ENCODE assay signal across 10 mouse cellular contexts in the genomic region with DNA sequence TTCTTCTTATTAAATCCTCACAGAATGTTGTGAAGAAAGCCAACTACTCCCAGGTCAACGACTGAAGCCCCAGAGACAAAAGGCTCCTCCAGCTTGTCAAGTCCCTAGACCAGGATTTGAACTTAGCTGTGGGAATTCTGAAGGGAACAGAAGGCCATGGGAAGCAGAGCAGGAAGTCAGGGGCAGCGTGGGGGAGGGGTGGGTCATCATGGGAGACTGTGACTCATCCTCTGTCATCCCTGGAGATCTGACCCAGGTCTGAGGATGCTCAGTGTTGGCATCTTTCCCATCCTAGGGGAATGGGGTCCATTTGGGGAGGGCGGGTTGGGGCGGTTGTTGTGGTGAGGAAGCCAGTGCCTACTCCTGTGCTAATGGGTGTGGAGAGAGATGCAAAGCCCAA. TPM values are rescaled to one million over a fixed set of nuclear protein-coding genes. Genes with fewer than 3 reads are reported as not detected.
DNase-seq lines count a peak whose midpoint lies in the region; ATAC-seq and TF ChIP-seq lines count a peak whose summit lies in the region.
"Had no signal": no experiment of that assay in that cellular context is flagged by ENCODE, and none has a peak within 500 bp of the region (broad histone marks: within the 10 kb centered on the region; RNA-seq: fewer than 3 reads in every experiment).

No protein-coding gene starts in this region.

- H3K79me2 ChIP-seq in heart, adult 2 months (replicated peaks; ENCODE audit: control insufficient read depth, insufficient read depth, low read length): no peaks in the 10 kb centered on the region
- peaks cover 87% of the 10 kb centered on the region for H3K79me2 ChIP-seq in C2C12 (ENCODE audit: control insufficient read depth, insufficient read depth)

- peak overlapping the region; percentile 49; the same call in 1 of the 2 replicates for H3K27ac ChIP-seq in heart, adult 2 months
- H3K27ac ChIP-seq in forebrain, embryonic 15.5 days (replicated peaks): no peak overlapping the region
- no peak overlapping the region for H3K27ac ChIP-seq in limb, embryonic 12.5 days

- TF ChIP-seq EP300 in heart, adult 2 months (IDR thresholded peaks at IDR 0.05; ENCODE audit: insufficient read depth, low read depth, low read length): no peak

- H3K36me3 ChIP-seq in heart, adult 2 months (ENCODE audit: control insufficient read depth, insufficient read depth, low read length): no peaks in the 10 kb centered on the region
- H3K36me3 ChIP-seq in C2C12 (ENCODE audit: control insufficient read depth, insufficient read depth): peaks cover 16% of the 10 kb centered on the region
- no peaks in the 10 kb centered on the region for H3K36me3 ChIP-seq in forebrain, embryonic 15.5 days
- peaks cover 23% of the 10 kb centered on the region for H3K36me3 ChIP-seq in limb, embryonic 12.5 days

- peak overlapping the region; percentile 47 for H3ac ChIP-seq in C2C12 (ENCODE audit: control insufficient read depth, insufficient read length, low read depth)

- TF ChIP-seq POLR2A in heart, adult 2 months (IDR thresholded peaks at IDR 0.05; ENCODE audit: insufficient read depth, low read depth, low read length): 0 out of 2 replicates have a peak, but pooled peaks have one; percentile 16

- H3K79me3 ChIP-seq in C2C12 (ENCODE audit: low read depth): peaks cover 36% of the 10 kb centered on the region

- TF ChIP-seq CTCF in heart, adult 2 months (IDR thresholded peaks at IDR 0.05): no peak
- TF ChIP-seq CTCF in C2C12 (IDR thresholded peaks at IDR 0.05; ENCODE audit: control insufficient read depth, insufficient read depth, insufficient read length): no peak

- peak overlapping the region; percentile 56; the same call in 1 of the 2 replicates for H3K4me2 ChIP-seq in forebrain, embryonic 15.5 days (replicated peaks)
- H3K4me2 ChIP-seq in limb, embryonic 12.5 days: peak overlapping the region; percentile 73

- intact Hi-C loops in heart, adult 2 months (cut with DNase I): loop anchor here (2.0 kb wide), 1 partner anchor 17 kb away; no protein-coding TSS in a partner anchor
- intact Hi-C loops in heart, postnatal 36 days (cut with DNase I): no loop called here
- intact Hi-C loops in left cerebral cortex, postnatal 14 days (cut with DNase I): no loop called here

- no peak overlapping the region for H3K9ac ChIP-seq in heart, adult 2 months (ENCODE audit: low read depth, low read length)
- peak overlapping the region; percentile 53; the same call in 1 of the 2 replicates for H3K9ac ChIP-seq in forebrain, embryonic 15.5 days (replicated peaks)
- H3K9ac ChIP-seq in limb, embryonic 12.5 days (replicated peaks): peak overlapping the region; percentile 61

- H3K4me1 ChIP-seq in heart, adult 2 months (ENCODE audit: control insufficient read depth, insufficient read depth, low read length): peaks cover 2% of the 10 kb centered on the region; the same call in 1 of the 2 replicates
- peaks cover 26% of the 10 kb centered on the region for H3K4me1 ChIP-seq in forebrain, embryonic 15.5 days
- H3K4me1 ChIP-seq in limb, embryonic 12.5 days (replicated peaks): peaks cover 65% of the 10 kb centered on the region

- no peak for ATAC-seq in forebrain, embryonic 15.5 days (replicated peaks)
- no peak for ATAC-seq in limb, embryonic 12.5 days (ENCODE audit: insufficient number of reproducible peaks, insufficient read depth, low FRiP score, low TSS enrichment, low read depth)

- peak overlapping the region; percentile 47; the same call in 1 of the 2 replicates for H3K4me3 ChIP-seq in heart, adult 2 months
- no peak overlapping the region for H3K4me3 ChIP-seq in C2C12 (ENCODE audit: insufficient read depth, poor library complexity, severe bottlenecking)
- H3K4me3 ChIP-seq in forebrain, embryonic 15.5 days: no peak overlapping the region
- H3K4me3 ChIP-seq in limb, embryonic 12.5 days (replicated peaks): peak overlapping the region; percentile 36

- no peaks in the 10 kb centered on the region for H3K27me3 ChIP-seq in heart, adult 2 months (ENCODE audit: control insufficient read depth, insufficient read depth, low read length)
- H3K27me3 ChIP-seq in C2C12 (ENCODE audit: control insufficient read depth, insufficient read depth, insufficient read length): no peaks in the 10 kb centered on the region
- H3K27me3 ChIP-seq in forebrain, embryonic 15.5 days: no peaks in the 10 kb centered on the region; the same call in 1 of the 2 replicates
- H3K27me3 ChIP-seq in limb, embryonic 12.5 days: no peaks in the 10 kb centered on the region; the same call in 1 of the 2 replicates

- WGBS in heart, adult 2 months: 40% methylated on average over 4 of the region's 4 CpGs
- WGBS in forebrain, embryonic 15.5 days: 41% methylated on average over 4 of the region's 4 CpGs
- WGBS in limb, embryonic 12.5 days: 29% methylated on average over 4 of the region's 4 CpGs

- no peaks in the 10 kb centered on the region for H3K9me3 ChIP-seq in forebrain, embryonic 15.5 days
- H3K9me3 ChIP-seq in limb, embryonic 12.5 days: no peaks in the 10 kb centered on the region

- no peak for DNase-seq in heart, adult 2 months
- DNase-seq in heart, postnatal 36 days: no peak
- no peak for DNase-seq in thymus, postnatal 25 days
- no peak for DNase-seq in cerebellum, postnatal 36 days
- no peak for DNase-seq in left cerebral cortex, postnatal 14 days (ENCODE audit: low spot score in 2 of 2)
- DNase-seq: gastrocnemius, postnatal 36 days; thymus, adult 2 months had no signal

TF ChIP-seq in C2C12, 6 proteins besides CTCF, POLR2A, EP300 and RAD21:
- TF ChIP-seq MYOG (IDR thresholded peaks at IDR 0.05; ENCODE audit: control insufficient read depth, extremely low read depth, insufficient read length) (no peak), CEBPB (IDR thresholded peaks at IDR 0.05; ENCODE audit: low read depth) (no peak), FOSL1 (IDR thresholded peaks at IDR 0.05; ENCODE audit: insufficient read depth, low read length, poor library complexity, severe bottlenecking) (peak; percentile 38), MYOD1 (IDR thresholded peaks at IDR 0.05; ENCODE audit: control insufficient read depth, insufficient read length, low read depth) (no peak), USF1 (IDR thresholded peaks at IDR 0.05; ENCODE audit: low read depth) (no peak), MAX (IDR thresholded peaks at IDR 0.05) (peak; percentile 33)

RNA-seq across cellular contexts. Expression of gene Rtkn, which starts 6.4 kb away (rescaled TPM):
- total RNA-seq in heart, adult 2 months (2021): 1 to 10 TPM; 5.2 to 6.7 TPM
- polyA plus RNA-seq in heart, adult 2 months (2012; rRNA removed): 18.6 and 27.7 TPM in 2 replicates
- total RNA-seq in heart, postnatal 36 days (2021): 1 to 10 TPM; 4.6 to 5.5 TPM
- 42.1 TPM for polyA plus RNA-seq in C2C12 (2012; fragmentation: generic; extraction: Trizol)
- 6.1 and 7.0 TPM in 2 replicates for polyA plus RNA-seq in forebrain, embryonic 15.5 days (2015; fragmentation: Nextera tagmentation; extraction: Ambion mirVana)
- 62.0 and 62.6 TPM in 2 replicates for polyA plus RNA-seq in limb, embryonic 12.5 days (2016; fragmentation: Nextera tagmentation; extraction: Ambion mirVana)
- total RNA-seq in left cerebral cortex, postnatal 14 days (2021): 10 to 100 TPM; 55.2 to 62.4 TPM

RNA-seq across cellular contexts. Expression of gene Wdr54, which starts 14.6 kb away (rescaled TPM):
- 1 to 10 TPM in 1 of 2 experiments, under 1 TPM in 1; 0.89 to 1.3 TPM for total RNA-seq in heart, adult 2 months (2021)
- polyA plus RNA-seq in heart, adult 2 months (2012; rRNA removed): 2.1 and 2.7 TPM in 2 replicates
- total RNA-seq in heart, postnatal 36 days (2021): 1 to 10 TPM; 1.4 to 1.5 TPM
- polyA plus RNA-seq in C2C12 (2012; fragmentation: generic; extraction: Trizol): 9.5 TPM
- polyA plus RNA-seq in forebrain, embryonic 15.5 days (2015; fragmentation: Nextera tagmentation; extraction: Ambion mirVana): 18.3 and 18.6 TPM in 2 replicates
- polyA plus RNA-seq in limb, embryonic 12.5 days (2016; fragmentation: Nextera tagmentation; extraction: Ambion mirVana): 10.2 and 10.4 TPM in 2 replicates
- total RNA-seq in left cerebral cortex, postnatal 14 days (2021): 10 to 100 TPM; 29.0 to 31.6 TPM

RNA-seq across cellular contexts. Expression of gene 1700003E16Rik, which starts 14.6 kb away (rescaled TPM):
- total RNA-seq in heart, adult 2 months (2021): under 1 TPM; 0.10 to 0.25 TPM
- polyA plus RNA-seq in heart, adult 2 months (2012; rRNA removed): 0.53 and 0.57 TPM in 2 replicates
- under 1 TPM; 0.16 to 0.39 TPM for total RNA-seq in heart, postnatal 36 days (2021)
- 1.1 TPM for polyA plus RNA-seq in C2C12 (2012; fragmentation: generic; extraction: Trizol)
- 5.2 and 6.9 TPM in 2 replicates for polyA plus RNA-seq in forebrain, embryonic 15.5 days (2015; fragmentation: Nextera tagmentation; extraction: Ambion mirVana)
- polyA plus RNA-seq in limb, embryonic 12.5 days (2016; fragmentation: Nextera tagmentation; extraction: Ambion mirVana): 1.8 and 3.0 TPM in 2 replicates
- 10 to 100 TPM; 31.4 to 32.5 TPM for total RNA-seq in left cerebral cortex, postnatal 14 days (2021)

RNA-seq across cellular contexts. Expression of gene Ino80b, which starts 16.4 kb away (rescaled TPM):
- total RNA-seq in heart, adult 2 months (2021): 10 to 100 TPM; 13.1 to 15.1 TPM
- polyA plus RNA-seq in heart, adult 2 months (2012; rRNA removed): 5.5 and 9.5 TPM in 2 replicates
- 10 to 100 TPM; 14.5 to 16.0 TPM for total RNA-seq in heart, postnatal 36 days (2021)
- 33.6 TPM for polyA plus RNA-seq in C2C12 (2012; fragmentation: generic; extraction: Trizol)
- polyA plus RNA-seq in forebrain, embryonic 15.5 days (2015; fragmentation: Nextera tagmentation; extraction: Ambion mirVana): 15.6 and 16.5 TPM in 2 replicates
- polyA plus RNA-seq in limb, embryonic 12.5 days (2016; fragmentation: Nextera tagmentation; extraction: Ambion mirVana): 17.6 and 19.2 TPM in 2 replicates
- 10 to 100 TPM; 15.1 to 18.8 TPM for total RNA-seq in left cerebral cortex, postnatal 14 days (2021)

RNA-seq across cellular contexts. Expression of gene Wbp1, which starts 20.3 kb away (rescaled TPM):
- 10 to 100 TPM; 70.4 to 74.6 TPM for total RNA-seq in heart, adult 2 months (2021)
- 152 TPM in 2 replicates for polyA plus RNA-seq in heart, adult 2 months (2012; rRNA removed)
- total RNA-seq in heart, postnatal 36 days (2021): 10 to 100 TPM; 71.0 to 71.7 TPM
- polyA plus RNA-seq in C2C12 (2012; fragmentation: generic; extraction: Trizol): 82.4 TPM
- polyA plus RNA-seq in forebrain, embryonic 15.5 days (2015; fragmentation: Nextera tagmentation; extraction: Ambion mirVana): 229 and 231 TPM in 2 replicates
- polyA plus RNA-seq in limb, embryonic 12.5 days (2016; fragmentation: Nextera tagmentation; extraction: Ambion mirVana): 191 and 219 TPM in 2 replicates
- total RNA-seq in left cerebral cortex, postnatal 14 days (2021): 10 to 100 TPM; 44.2 to 53.8 TPM

Comparison
In these comparisons a context has a peak if more than half of its experiments do, and no peak if none do; other contexts are left out.
1. H3K4me3 ChIP-seq: peak in heart, adult 2 months (single experiment) and limb, embryonic 12.5 days (single experiment); none in C2C12 (single experiment) and forebrain, embryonic 15.5 days (single experiment).